Mouse (Mus musculus) embryo, embryonic 10 days (tissue): ENCODE measurements around the gene Vps13d.
A peak's percentile ranks its signal among the peaks of the same experiment; 100 is the strongest.

Experiments
- DNase-seq: peaks from one replicate; pipeline ENCODE4 v3.0.0-alpha.2; 2015; ENCODE audit warnings: low spot score

Gene Vps13d

DNA sequence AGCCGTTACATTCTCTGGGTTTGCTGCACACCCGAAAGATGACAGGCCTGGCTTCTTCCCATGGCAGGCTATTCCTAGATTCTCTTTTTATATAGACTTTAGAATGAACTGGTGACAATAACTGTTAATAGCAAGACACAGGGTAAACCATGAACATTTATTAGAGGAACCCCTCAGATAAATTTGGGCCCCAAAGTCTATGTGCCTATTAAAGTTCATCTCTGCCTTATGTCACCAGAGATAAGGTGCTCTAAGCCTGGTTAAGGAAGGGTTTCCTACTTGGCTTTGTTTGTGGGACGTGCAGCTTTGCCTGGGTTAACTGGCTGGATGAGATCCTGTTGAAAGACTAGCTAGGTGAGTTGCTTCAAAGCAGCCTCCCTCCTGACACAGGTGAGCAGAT, 159.4 kb downstream of the Vps13d start:
- no peak for DNase-seq

DNA sequence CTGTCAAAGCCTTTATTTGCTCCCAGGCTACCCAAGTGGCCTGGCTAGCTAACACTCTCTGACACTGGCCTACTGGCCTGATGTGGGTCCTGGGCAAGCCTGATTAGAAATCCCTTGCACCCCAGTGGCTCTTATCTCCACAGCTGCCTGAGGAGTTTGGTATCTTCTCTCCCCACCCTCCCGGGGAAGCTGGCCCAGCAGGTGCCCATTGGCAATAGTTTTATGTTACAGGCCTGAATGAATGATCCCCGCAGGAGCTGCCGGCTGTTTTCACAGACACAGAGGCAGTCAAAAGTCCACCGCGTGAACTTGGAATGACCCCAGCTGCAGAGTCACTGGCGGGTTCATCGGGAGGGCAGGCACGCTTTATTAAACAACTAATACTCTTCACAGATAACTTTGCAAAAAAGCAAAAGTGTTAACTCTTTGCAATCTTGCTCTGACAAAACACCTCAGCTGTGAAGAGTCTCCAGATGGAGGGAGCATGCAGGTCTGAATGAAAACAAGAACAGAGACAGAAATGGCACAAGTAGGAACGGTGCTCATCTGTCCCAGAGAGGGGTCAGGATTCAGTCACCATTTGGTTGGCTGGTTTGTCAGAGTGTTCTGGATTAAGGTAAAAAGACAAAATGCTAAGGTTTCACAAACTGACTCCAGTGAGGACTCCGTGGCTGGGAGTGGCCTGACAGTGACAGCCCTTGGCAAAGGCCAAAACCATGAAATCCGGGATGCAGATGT, 160.1 kb downstream of the Vps13d start:
- DNase-seq, result peak; percentile 81

DNA sequence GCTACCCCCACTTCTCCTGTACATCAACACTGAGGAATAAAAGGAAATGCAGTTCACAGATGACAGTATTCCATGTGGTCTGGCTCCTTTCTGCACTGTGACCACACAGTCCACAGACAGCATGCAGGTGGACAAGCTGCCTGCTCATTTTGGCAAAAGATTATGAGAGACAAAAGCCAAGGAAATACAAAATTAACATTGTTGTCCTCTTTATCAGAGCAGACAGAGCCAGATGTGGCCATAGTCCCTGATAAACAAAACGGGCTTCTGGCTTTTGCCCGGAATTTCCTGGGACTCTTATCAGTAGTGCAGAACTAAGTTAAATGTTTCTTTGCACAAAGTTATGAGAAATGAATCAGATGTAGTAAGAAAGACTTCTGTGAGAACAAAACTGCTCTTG, 161.4 kb downstream of the Vps13d start:
- no peak for DNase-seq

DNA sequence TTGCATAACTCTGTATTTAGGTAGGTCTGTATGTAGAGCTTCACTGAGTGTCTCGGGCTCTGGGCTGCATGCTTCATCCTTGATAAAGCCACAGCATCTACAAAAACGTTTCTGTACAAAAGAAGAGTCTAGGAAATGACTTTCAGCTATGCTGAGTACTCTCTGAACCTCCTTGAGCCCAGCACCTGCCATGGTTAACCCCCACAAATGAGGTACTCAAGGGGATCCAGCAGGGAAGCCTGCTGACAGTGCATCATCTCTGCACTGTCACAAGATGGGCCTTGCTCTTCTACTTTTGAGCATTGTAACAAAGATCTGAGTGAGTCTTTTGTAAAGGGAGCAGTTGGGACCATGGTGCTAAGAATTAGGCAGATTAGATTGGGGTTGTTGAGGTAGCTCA, 162.2 kb downstream of the Vps13d start:
- DNase-seq, result no peak

DNA sequence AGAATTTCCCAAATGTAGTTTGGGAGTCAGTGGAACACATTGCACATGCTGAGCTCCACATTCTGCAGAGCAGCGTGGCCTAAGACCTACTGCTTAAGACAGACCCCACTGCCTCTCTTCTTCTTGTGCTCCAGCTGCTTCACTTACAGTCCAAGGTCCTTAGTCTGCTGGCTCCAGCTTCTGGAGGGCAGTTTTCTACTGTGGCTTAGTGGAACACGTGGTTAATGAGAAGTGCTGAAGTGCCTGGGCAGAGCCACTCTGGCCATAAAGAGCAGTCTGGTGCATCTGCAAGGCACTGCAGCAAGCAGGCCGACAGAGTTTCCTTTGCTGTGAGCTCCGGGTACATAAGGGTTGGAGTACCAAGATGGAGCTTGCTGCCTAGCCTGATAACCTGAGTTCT, 163.3 kb downstream of the Vps13d start:
- no peak for DNase-seq

DNA sequence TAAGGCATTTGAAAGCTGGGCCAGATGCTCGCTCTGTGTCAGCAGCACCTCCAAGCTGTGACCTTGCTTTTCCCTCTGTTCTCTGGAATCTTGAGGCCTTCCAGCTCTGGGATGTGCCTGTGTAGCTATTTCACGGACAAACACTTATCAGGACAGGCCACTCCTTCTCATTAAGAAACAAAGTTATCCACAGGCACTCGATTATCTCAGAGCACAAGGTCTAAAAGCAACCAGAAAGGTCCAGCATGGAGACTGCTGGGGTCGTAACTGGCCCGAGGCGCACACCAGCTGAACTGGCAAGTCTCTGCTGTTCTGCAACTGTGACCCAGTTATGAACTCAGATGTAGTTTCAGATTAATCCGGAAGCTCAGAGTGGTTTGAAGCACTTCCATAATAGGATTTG, 168.4 kb downstream of the Vps13d start:
- peak; percentile 28 for DNase-seq

DNA sequence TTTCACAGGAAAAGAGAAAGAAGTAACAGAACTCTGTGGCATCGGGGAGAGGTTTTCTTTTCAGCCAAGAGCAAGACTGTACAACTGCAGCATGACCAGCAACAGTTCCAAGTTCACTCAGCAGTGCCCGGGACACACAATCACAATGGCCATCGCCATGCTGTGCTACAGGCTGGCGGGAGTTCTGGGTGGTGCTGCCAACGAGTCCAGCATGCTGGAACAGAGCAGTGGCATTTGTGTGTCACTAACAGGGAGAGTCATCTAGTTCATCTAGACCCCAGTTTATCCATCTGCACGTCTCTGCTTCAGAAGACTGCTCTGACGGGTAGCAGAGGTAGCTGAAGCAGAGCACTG, 169.4 kb downstream of the Vps13d start:
- no peak for DNase-seq

DNA sequence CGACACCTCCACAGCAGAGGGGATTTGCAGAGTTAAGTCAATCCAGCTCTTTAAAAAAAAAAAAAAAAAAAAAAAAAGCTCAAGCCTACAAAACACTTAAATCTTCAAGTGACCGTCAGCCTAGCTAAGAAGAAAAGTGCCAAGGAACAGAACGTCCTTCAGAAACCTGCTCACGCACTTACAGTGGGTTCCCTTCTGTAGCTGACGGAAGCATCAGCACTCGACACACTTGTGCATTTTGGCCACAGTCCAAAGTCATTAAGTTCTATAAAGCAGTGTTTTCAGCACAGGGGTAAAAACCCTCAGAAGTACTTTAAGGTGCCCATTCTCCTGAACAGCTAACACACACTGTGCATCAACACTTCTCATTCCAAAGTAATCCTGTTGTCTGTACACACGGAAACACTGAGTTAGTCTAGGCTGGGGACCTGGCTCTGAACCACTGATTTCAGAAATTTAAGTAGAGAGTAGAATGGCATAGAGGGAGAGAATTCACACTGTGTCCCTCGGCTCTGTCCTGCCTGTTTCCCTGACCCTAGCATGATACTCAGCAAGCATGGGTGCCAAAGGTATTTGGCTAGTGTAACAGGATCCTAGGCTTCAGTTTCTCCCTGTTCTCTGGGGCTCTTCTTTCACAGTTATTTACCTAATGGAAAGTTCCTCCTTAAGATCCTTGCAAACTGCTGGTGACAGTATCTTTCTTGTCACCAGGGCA, 170.0 kb downstream of the Vps13d start:
- no peak for DNase-seq

DNA sequence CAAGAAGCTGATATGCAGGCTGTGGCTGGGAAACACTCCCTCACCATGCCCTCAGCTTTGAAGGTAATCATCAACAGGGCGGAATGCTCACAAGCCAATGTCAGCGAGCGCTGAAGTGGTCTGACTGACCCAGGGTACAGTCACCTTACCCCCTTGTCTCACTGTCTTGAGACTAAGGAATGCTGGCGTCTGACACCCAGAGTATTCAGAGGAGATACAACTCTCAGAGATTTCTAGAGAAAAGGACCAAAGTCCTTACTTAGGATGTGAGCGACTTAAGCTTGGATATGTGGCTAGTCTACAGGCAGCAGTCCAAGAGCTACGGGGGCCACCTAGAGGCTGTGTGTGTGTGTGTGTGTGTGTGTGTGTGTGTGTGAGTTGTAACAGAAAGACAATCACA, 170.9 kb downstream of the Vps13d start:
- DNase-seq, result no peak

DNA sequence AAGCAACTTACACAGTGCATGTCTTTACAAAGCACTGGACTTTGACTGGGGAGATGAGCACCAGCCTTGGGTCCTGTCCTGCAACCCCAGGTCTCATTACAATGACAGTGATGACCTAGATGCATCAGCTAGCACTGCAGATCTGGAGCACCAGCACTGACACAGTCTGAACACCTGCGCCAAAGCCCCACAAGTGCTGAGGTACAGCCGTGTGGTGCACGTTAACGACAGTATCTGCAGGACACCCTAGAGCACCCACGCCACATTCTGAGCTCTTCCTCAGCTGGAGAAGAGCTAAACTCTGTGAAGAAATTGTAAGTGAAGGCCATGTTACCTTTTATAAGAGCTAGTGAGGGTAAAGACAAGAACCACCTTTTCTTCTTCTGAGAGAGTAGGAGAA, 172.0 kb downstream of the Vps13d start:
- no peak for DNase-seq

DNA sequence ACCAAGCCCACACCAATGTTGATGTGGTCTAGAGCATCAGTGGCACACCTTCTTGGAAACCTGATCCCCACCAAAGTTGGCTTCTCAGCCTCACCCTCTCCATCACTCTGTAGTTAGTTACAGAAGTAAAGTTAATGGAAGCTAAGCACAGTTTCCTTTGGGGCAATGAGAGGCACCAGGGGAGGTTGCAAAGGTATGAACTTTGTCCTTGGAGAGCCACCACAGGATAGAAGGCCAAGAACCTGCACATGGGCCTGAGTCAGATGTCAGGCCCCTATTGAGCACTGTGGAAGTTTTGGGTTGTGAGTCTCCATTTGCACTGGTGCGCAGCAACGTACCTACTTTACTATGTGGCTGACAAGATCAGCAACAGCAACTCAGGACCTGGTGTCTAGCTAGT, 172.6 kb downstream of the Vps13d start:
- no peak for DNase-seq

DNA sequence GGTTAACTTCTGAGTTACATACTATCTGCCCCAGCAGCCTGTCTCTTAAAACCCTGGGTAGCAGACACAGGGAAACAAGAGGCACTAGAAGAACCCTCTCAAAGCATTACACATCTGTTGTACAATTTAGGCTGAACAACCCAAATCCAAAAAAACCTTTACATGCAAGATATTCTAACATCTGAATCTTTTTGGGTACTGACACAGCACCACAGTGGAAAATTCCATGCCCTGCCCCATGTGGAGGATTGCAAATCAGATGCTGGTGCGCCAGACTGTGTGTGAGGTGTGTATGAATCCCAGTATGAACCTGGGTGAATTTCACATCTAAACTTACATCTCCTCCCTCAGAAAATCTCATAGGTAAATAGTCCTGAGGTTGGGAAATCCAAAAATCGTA, 174.4 kb downstream of the Vps13d start:
- no peak for DNase-seq

DNA sequence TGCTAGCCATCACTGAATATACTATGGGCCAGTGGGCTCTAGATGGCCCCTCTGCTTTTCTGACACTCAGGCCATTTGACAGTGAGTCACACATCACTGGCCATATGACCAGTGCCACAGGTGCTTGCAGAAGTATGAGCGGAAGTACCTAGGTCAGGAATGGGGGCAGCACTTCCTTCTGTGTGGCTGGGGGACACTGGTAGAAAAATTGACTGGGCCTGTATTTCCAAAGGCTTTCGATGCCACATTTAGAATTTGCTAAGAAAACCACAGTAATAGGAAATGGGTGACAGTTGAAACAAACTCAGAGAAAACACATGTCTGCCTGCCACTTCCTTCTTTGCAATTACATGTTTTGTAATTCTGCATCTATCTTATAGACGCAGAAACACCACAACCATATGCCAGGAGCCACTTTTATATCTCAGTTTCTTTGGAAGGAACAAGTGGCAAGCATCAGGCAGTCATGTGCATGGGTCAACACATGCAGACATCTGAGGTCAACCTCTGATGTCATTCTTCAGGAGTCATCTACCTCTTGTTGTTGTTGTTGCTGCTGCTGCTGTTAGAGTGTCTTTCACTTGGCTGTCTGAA, 175.6 kb downstream of the Vps13d start:
- no peak for DNase-seq

DNA sequence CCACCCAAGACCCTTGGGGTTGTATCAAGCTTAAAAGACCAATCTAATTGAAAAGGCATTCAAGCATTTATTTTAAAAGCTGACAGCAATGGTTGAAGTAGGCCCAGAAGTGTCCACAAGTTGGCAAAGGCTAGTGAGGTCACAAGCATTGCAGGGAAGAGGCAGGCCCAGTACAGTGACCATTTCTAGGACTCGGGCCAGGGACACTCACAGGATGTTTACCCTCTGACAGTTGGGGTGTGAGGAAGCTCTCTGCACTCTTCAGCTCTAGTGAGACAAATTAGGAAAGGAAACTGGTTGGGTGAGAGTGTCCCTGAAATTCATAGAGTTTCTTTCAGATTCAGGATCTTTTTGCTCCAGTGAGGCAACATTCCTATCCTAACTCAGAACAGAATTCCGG, 177.1 kb downstream of the Vps13d start:
- DNase-seq, result no peak

DNA sequence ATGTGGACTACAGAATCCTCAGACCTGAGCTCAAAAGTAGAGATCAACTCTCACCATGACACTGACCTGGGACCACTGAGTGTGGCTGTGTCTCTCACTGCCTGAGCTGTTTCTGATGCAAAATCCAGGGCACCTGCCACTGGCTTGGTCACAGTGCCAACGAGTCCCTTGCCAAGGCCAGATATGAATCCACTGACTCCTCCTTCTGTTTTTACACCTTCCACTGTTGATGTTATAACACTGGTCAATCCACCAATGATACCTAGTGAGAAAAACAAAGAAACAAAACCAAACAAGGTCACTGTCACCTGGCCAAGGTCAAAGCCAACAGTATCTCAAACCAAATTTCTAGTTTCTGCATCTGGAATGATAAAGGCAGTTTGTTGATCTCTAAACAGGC, 178.1 kb downstream of the Vps13d start:
- DNase-seq, result no peak

DNA sequence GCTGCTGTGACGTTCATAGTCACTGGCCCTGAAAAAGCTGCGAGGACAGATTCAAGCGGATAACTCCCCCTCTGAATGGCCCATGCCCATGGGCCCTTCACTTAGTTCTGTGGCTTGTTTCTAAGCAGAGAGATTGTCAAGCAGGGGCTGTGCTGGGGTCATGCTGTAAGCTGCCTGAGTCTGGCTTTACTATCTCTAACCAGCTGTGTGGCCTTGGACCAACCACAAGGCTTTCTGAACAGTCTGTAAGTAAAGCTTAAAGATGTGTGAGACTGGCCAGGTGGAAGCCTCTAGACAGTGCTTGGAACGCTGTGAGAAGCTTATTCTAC, 180.2 kb downstream of the Vps13d start:
- DNase-seq, result no peak

DNA sequence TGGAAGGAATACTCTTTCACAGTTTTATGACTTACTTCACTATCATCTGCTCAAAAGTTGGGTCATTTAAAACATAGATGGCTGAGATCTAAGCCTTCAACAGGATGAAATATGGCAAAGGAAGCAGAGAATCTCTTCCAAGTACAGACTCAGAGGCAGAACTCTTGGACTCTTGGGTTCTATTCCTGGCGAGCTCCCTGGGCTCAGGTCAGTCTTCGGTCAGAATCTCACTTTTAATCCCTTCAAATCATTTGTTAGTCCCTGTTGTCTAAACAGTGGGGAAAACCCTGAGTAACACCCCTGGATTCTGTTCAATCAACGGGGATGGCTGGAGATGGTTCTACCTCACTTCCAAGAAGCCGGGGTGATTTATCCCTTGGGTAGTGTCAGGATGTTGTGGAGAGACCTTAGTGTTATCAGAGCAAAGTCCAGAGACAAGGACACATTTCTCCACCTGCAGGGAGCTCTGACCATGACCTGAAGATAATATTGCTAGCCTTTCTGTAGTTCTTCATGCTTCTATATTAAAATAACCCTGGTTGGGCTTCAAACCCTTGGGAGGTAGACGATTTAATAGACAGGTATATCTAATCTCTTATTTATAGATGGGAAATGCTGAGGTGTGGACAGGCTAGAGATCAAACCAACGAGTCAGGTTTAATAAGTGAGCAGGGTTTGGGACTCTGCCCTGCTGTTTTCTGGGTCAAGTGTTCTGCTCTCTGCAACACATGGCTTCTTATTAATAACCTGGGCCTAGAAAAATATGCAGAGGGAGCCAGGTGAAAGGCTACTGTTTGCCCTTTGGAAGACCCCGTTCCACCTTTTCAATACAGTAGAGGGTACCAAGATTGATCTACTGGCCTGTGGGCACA, 180.8 kb downstream of the Vps13d start:
- DNase-seq, result no peak

DNA sequence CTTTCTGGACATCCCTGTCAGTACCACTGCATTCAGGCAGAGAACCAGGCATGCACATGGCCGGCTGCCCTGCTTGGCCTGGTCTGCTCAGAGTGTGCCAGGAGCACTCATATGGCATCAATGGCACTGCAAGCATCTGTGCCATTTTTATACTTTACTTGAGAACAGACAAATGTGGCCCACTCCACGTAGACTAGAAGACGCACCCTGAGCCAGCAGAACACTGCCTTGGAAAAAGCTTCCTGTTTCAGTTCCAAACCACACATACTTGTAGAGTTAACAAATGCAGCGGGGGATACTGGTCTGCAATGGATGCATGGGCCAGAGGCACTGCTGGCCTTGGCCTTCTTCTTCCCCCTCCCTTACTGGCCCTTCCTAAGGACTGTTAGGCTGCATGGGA, 181.6 kb downstream of the Vps13d start:
- DNase-seq, result no peak

DNA sequence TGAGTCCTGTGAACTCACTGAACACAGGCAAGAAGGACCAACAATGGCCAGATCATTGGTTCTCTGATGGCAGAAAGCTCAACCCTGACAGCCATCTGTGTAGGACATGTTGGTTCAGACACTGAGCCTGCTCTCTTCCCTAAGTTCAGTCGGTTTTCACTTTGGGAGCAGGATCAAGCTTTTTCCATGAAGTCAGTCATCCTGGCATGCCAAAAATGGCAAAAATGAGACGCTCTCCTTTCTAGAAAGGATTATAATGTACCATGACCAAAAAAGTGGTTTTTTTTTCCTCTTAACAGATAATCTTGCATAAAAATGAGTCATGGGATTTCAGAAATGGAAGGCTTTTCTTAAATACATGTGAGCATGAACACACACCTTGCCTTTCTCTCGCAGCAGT, 183.6 kb downstream of the Vps13d start:
- no peak for DNase-seq

DNA sequence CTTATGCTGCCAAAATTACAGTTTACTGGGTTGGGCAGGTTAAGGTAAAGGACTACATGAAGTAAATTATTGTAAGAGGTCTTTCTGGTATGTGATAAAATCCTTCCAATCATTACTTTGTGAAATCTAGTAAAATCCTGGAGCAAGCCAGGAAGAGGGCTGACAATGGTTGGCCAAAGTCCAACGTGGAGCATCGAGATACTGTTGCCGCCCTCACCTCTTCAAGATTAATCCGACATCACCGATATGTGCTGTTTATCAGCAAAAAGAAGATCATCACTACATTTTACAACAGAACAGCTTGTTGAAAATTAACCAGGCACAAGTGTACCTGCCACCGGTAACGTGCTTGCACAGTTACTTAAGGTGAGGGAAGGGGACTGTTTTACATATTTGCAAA, 184.9 kb downstream of the Vps13d start:
- no peak for DNase-seq

DNA sequence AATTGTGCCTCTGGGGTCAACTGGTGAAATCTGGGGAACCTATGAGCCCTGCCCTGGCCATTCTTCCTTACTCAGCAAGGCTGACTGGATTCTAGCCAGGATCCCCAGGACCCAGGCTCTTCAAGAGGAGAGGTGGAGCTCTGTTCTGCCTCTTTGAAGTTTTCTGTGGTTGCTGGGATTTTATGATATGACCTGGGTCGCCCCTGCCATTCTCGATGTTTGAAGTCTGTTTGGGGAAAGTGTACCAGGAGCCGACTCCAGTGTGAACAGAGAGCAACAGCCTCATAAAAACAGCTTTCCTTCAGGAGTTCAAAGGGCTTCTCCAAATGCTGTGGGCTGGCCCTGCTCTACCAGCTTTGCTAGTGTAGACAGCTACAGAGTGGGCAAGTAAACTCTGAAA, 185.4 kb downstream of the Vps13d start:
- no peak for DNase-seq

DNA sequence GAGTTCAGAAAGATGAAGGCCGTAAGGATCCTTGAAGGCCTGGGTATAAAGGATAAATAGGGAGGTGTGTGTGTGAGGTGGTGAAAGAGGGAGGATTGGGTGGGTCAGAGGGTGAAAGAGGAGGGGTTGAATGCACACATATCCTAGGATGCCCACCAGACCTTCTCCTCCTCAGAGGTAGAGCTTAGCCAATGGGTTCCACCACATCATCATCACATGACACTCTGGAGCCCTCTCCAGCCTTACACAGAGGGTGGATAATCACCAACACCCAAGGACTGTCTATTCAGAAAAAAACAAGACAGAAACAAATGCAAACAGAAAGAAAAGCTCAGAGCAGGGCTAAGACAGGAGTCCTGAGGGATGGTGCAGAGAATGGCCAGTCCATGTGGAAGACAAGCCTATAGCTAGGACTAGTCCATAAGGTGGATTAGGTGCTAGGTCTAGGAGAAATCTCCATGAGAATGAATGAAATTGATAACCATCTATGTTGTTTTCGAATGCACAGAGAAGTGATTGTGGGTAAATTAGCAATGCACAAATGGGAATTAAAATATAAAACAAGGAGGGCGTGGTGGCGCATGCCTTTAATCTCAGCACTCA, 188.8 kb downstream of the Vps13d start:
- DNase-seq, result no peak
